Mouse (Mus musculus): ENCODE results near the gene Cfc1. TPM values are rescaled to one million over a fixed set of nuclear protein-coding genes. Genes with fewer than 3 reads are reported as not detected.
"Not testable (repeated sequence)": the region's sequence is repeated elsewhere in the genome, so short reads cannot be mapped to it uniquely, and the experiment has no call there.

Gene Cfc1
- total RNA-seq (2021) = not detected
- long read RNA-seq, experiment 1 = 0 reads
- long read RNA-seq, experiment 2 = 0 reads

DNA sequence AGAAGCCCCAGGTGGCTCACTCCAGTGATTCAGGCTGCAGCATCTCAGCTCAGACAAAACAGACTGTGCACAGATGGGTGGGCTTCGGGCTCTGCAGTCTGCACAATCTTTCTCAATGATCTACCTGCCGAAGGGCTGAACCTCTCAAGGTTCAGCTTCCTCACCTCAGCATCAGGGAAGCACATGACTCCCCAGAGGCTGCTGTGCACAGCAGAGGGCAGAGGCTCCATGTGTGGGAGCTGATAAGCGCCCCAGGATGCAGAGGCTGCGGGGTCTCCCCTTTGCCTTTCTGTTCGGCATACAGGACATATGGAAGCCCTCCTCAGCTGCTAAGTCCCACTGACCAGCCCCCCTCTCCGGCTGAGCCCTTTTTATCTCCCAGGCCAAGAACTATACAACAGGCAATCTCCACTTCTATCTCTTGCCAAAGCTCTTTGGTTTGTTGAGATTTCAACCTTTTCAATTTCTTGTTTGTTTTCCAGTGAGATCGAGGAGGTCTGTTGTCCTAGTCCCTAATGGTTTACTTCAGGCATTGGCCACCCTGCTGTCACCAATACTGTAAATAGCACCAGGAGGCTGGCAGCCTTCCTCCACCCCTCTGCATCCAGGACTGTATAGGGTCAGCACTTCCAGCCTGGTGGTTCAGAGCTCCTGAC is at the start of gene Cfc1:
Gene Cfc1 (plus strand): TSS at position 606 of the 656 bp plus-strand sequence.
- DNase-seq; H3K4me3 ChIP-seq; intact Hi-C loops (cut with DNase I); H3K27ac ChIP-seq: not testable (repeated sequence)

DNA sequence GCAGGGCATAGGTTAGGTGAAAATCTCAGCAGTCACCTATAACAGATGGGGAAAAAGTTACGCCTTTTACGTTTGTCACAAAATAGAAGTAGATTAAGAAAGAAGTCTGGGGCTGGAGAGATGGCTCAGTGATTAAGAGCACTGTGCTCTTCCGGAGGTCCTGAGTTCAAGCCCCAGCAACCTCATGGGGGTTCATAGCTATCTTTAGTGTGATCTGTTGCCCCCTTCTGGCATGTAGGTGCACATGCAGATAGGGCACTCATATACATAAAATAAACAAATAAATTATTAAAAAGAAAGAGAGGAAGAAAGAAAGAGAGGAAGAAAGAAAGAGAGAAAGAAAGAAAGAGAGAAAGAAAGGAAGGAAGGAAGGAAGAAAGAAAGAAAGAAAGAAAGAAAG is 48.1 kb upstream of the Cfc1 start:
- intact Hi-C loops (cut with DNase I) = no loop called here
- peak; percentile 27; the same call in 1 of the 2 replicates for TF ChIP-seq CTCF (IDR thresholded peaks at IDR 0.05)
- Histone ChIP-seq H3K4me3 (no peak overlapping the region), H3K27ac (no peak overlapping the region)
- no peak for DNase-seq

DNA sequence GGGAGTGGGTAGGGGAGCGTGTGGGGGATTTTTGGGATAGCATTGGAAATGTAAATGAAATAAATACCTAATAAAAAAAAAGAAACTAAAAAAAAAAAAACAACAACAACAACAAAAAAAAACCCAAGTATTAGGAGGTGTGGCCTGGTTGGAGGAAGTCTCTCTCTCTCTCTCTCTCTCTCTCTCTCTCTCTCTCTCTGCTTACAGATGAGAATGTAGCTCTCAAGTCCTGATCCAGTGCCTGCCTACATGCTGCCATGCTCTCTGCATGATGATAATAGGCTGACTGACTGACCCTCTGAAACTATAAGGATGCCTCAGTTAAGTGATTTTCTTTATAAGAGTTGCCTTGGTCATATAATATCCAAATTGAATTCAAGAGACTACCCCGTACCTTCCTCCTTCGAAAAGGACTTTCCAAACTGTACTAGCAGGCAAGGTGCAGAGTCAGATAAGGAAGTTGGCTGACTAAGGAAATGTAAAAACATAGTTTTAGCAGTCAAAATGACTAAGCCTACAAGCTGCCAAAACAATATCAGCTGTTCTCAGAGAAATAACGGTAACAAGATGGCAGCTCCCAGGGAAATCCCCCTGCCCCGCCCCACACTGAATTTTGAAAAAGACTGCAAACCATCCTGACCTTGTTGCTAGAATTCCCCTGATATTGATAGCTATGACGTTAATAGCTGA is 45.5 kb upstream of the Cfc1 start:
- Histone ChIP-seq H3K27ac (no peak overlapping the region), H3K4me3 (no peak overlapping the region)
- TF ChIP-seq CTCF (IDR thresholded peaks at IDR 0.05) = no peak
- intact Hi-C loops (cut with DNase I) = no loop called here
- no peak for DNase-seq

DNA sequence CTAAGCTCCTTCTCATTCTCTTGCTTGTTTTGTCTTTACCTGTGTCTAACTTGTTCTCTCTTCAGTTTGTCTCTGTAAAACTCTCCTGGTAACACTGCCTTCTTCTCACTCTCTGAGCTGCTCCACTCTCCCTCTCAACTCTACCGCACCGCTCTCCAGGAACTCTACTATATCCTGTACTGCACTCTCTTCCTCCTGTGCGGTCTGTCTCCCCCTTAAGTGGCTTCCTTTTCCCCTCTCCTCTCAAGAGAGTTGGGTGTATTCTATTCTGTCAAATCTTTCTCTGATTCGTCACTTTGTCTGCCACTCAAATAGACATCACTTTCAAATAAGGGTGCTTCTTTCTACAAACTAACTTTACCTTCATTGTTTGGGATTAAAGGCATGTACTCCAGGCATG is 44.0 kb upstream of the Cfc1 start:
- H3K27ac ChIP-seq = no peak overlapping the region
- intact Hi-C loops (cut with DNase I) = no loop called here
- no peak for DNase-seq
- TF ChIP-seq CTCF (IDR thresholded peaks at IDR 0.05) = no peak
- H3K4me3 ChIP-seq = no peak overlapping the region

DNA sequence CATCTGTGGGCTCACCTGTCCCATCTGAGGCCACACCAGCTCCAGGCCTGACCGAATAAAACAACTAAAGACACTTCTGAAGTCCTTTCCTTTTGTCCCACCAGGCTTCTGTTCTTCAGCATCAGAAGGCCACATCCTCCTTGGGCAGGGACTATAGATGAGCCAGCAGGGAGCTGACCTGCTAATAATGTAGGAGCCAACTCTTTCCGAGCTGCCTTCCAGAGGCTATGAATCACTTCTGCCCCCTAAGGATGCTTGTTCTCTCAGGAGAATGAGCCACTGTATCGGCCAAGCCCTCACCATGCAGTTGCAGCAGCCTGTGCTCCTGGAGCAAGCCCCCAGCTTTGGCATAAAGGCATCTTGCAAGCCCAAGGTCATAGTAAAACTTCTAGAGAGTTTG is 32.5 kb upstream of the Cfc1 start:
- intact Hi-C loops (cut with DNase I) = no loop called here
- no peak overlapping the region for H3K27ac ChIP-seq
- no peak overlapping the region for H3K4me3 ChIP-seq
- no peak for DNase-seq
- TF ChIP-seq CTCF (IDR thresholded peaks at IDR 0.05) = no peak

DNA sequence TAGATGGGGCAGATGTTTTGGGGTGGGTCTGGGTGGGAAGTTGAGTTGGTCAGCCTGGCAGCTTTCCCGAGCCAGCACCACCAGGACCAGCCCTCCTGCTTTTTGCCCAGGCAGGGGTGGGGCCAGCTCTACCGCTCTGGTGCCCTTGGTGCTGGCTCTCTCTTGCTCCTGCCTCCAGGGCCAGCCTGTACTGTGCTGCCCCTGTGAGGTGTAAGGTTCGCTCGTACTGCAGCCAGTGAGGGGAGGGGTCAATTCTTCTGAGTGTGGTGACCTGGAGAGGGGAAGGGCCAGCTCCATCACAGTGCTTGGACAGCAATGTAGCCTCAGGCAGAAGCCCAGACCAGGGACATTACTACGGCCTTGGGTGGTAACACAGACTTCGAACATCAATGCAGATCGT is 30.1 kb upstream of the Cfc1 start:
- intact Hi-C loops (cut with DNase I) = no loop called here
- Histone ChIP-seq H3K4me3 (no peak overlapping the region), H3K27ac (no peak overlapping the region)
- TF ChIP-seq CTCF (IDR thresholded peaks at IDR 0.05) = no peak
- DNase-seq = no peak

DNA sequence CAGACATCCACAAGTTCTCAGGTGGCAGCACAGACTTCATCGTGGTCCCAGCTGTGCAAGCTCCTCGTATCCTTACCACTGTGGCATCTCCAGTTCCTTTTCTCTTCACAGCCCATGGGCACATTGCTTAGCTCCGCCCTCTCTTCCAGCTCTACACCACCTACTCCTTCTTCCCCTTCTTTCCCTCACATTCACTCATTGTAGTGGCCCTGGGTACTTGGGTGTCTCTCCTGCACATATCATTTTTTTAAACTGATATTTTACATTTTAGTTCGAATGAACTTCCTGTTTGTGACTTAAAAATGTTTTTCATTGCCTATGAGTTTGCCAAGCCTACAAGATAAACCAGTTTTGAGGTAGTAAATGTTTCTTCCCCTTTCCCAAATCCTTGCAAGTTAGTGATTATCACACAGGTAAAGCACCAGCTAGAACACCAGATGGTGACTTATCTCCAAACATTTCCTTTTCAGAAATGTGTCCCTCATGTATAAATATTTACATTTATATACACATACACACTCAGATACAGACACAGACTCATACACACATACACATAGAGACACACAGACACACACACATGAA is 29.4 kb upstream of the Cfc1 start:
- H3K4me3 ChIP-seq = no peak overlapping the region
- intact Hi-C loops (cut with DNase I) = no loop called here
- H3K27ac ChIP-seq = no peak overlapping the region
- no peak for DNase-seq
- no peak for TF ChIP-seq CTCF (IDR thresholded peaks at IDR 0.05)

DNA sequence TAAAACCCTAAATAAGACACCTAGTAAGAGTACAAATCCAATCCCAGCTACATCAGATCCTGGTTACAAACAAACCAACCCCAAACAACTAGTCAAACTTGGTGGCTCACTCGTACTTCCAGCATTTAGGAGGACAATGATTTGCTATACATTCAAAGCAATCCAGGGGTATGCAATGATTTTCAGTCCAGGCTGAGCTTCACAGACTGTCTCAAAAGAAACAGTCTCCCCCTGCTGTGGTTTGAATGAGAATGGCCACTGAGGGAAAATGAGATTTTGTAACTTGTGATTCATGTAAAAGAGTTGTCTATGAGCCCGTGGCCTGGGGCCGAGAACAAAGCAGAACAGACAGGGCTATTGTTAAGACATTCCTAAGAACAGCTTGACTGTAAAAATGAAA is 27.5 kb upstream of the Cfc1 start:
- no peak for TF ChIP-seq CTCF (IDR thresholded peaks at IDR 0.05)
- intact Hi-C loops (cut with DNase I) = no loop called here
- H3K27ac ChIP-seq = no peak overlapping the region
- DNase-seq = no peak
- H3K4me3 ChIP-seq = no peak overlapping the region

DNA sequence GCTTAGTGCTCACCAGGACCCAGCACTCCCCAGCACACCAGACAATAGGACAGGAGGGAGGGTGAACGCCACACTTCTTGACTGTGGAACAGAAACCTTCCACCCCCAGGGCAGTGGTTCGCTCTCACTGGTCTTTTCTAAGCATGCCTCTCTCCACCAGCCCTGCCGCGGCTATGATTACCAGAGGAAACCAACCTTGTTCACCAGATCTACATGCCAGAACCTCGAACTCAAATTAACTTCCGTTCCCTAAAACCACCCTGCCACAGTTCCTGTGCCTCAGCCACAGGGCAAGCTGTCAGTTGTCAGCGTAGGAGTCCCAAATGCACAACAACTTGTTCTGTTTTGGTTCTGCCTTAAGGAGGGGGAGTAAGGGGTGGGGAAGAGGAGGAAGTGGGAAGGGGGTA is 24.9 kb upstream of the Cfc1 start:
- H3K27ac ChIP-seq = no peak overlapping the region
- intact Hi-C loops (cut with DNase I) = no loop called here
- peak overlapping the region; percentile 38 for H3K4me3 ChIP-seq
- no peak for DNase-seq
- TF ChIP-seq CTCF (IDR thresholded peaks at IDR 0.05) = no peak

DNA sequence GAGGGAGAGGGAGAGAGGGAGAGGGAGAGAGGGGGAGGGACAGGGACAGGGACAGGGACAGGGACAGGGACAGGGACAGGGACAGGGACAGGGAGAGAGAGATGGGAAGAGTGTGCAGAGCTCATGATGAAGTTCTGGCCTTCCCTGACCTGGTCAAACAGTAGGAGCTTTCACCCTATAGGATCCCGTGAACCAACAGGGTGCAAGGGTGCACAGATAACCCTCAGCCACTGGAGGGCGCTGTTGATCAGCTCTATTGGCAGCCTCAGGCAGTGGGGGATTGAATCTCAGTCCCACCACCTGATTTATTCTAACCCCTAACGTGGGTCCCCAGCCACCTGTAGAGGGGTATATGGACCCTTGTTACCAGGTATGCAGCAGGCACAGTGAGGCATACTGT is 24.4 kb upstream of the Cfc1 start:
- intact Hi-C loops (cut with DNase I) = no loop called here
- DNase-seq = peak; percentile 35
- TF ChIP-seq CTCF (IDR thresholded peaks at IDR 0.05) = peak; percentile 57

DNA sequence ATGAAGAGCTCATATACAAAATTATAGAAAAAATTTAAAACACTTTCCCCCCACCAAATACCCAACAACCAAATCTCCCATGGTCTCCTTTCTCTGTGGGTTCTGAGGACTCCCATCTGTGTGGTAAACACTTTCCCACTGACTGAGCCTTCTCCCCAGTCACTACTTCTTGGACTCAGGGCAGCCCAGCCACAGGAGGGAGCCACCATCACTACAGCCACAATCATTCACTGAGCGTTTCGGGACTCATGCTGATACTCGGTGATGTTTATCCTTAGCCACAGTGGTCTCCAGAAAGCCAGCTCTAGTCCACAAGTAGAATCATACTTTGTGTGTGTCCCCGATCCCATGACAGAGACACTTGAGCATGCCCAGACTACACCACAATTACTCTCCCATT is 22.4 kb upstream of the Cfc1 start:
- TF ChIP-seq CTCF (IDR thresholded peaks at IDR 0.05) = no peak
- DNase-seq = no peak
- Histone ChIP-seq H3K4me3 (no peak overlapping the region), H3K27ac (no peak overlapping the region)
- intact Hi-C loops (cut with DNase I) = no loop called here

More for the DNA sequence above, 24.4 kb upstream of the Cfc1 start:
- Histone ChIP-seq H3K4me3 (no peak overlapping the region), H3K27ac (no peak overlapping the region)

DNA sequence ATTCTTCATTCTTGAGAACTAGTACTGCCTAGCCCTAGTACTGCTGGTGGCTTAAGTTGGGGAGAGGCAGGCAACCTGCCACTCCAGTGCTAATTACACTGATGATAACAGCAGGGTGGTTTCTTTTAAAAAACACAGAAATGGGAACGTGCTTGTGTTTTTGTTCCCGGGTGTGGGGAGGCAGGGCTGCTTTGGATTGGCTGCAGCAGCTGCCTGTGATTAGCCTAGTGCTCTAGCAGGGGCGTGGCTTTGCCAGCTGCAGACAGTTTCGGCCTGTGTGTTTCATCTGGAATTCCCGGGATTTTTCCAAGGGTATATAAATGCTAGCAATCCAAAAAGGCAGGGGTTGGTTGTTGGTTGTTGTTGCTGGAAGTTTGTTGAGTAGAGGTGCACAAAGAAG is 18.9 kb upstream of the Cfc1 start:
- H3K4me3 ChIP-seq = no peak overlapping the region
- no peak overlapping the region for H3K27ac ChIP-seq
- no peak for TF ChIP-seq CTCF (IDR thresholded peaks at IDR 0.05)
- intact Hi-C loops (cut with DNase I) = no loop called here
- DNase-seq = no peak

DNA sequence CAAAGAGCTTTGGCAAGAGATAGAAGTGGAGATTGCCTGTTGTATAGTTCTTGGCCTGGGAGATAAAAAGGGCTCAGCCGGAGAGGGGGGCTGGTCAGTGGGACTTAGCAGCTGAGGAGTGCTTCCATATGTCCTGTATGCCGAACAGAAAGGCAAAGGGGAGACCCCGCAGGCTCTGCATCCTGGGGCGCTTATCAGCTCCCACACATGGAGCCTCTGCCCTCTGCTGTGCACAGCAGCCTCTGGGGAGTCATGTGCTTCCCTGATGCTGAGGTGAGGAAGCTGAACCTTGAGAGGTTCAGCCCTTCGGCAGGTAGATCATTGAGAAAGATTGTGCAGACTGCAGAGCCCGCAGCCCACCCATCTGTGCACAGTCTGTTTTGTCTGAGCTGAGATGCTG is 18.2 kb upstream of the Cfc1 start:
- intact Hi-C loops (cut with DNase I); H3K4me3 ChIP-seq: not testable (repeated sequence)

DNA sequence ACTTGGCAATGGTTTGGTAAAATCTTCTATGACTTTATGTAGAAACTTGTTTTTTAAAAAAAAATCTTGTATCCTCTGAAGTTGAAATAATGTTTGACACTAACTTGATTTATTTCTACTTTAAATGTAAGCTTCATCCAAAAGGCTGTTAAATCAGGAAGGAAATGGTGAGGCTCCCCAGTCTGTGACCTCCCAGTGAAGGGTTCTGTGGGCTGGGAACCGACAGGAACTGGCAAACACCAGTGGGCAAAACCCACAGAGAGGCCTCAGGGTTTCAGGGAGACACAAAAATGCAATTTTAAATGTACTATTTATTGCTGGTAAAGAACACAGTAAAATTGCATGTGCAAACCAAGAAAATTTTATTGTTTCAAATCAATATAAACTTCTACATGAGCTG is 17.7 kb upstream of the Cfc1 start:
- H3K4me3 ChIP-seq; DNase-seq; intact Hi-C loops (cut with DNase I); H3K27ac ChIP-seq: not testable (repeated sequence)

More for the DNA sequence above, 18.2 kb upstream of the Cfc1 start:
- H3K27ac ChIP-seq, DNase-seq: not testable (repeated sequence)
